Mouse (Mus musculus): ENCODE data around the gene Cdh6.

DNA sequence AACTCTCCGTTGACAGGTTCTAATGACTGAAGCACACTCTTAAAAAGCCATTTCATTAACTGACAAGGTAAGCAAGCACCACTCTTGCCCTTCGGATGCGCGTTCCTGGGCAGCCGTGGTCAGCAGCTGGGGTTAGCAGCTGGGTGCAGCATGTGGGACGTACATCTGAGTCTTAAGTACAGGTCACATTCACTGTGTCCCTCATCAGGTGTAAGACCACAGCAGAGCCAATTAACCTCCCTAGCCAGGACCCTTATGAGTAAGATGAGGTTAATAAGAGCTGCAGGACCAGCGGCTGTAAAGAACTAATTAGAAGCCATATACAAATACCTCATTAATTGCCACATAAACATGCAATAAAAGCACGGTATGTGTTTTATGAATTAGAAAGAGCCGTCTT lies 106.7 kb downstream of the Cdh6 start:
- no peak for TF ChIP-seq CTCF (IDR thresholded peaks at IDR 0.05; ENCODE audit: extremely low read depth, insufficient read depth, low read length)
- TF ChIP-seq POLR2A (IDR thresholded peaks at IDR 0.05; ENCODE audit: extremely low read depth, insufficient read depth, low read length): no peak
